Mouse (Mus musculus) gastrocnemius, postnatal 14 days (tissue): ENCODE data around the gene Dcaf1. TPM values are rescaled to one million over a fixed set of nuclear protein-coding genes. Genes with fewer than 3 reads are reported as not detected.

Experiments
- DNase-seq: peaks from one replicate; pipeline ENCODE4 v3.0.0; 2021; ENCODE audit warnings: mixed read lengths
- intact Hi-C: fragments of 180-260 bp; cut with DNase I; formaldehyde crosslinking; loops from one replicate; pipeline ENCODE4 v1.15.1; 2025; ENCODE audit warnings: low total_unique reads
- long read RNA-seq, 2 experiments: library from polyadenylated mRNA; stranded (forward); transcript quantifications; one replicate each; pipeline ENCODE4 v2.0.0; 2021
- total RNA-seq, 2 experiments: library from RNA; stranded (reverse); gene quantifications; 2 replicates each; pipeline ENCODE4 v1.2.3; 2021

Dcaf1 gene
- 10 to 100 TPM; 11.2 to 12.2 TPM for total RNA-seq
- long read RNA-seq, experiment 1, partial matches to known transcripts, result 0 of 2 reads
- long read RNA-seq, experiment 1, other reads (novel, unspliced or antisense), result 2 of 2 reads
- long read RNA-seq, experiment 2, partial matches to known transcripts, result 2 of 9 reads
- long read RNA-seq, experiment 2, other reads (novel, unspliced or antisense), result 7 of 9 reads

DNA sequence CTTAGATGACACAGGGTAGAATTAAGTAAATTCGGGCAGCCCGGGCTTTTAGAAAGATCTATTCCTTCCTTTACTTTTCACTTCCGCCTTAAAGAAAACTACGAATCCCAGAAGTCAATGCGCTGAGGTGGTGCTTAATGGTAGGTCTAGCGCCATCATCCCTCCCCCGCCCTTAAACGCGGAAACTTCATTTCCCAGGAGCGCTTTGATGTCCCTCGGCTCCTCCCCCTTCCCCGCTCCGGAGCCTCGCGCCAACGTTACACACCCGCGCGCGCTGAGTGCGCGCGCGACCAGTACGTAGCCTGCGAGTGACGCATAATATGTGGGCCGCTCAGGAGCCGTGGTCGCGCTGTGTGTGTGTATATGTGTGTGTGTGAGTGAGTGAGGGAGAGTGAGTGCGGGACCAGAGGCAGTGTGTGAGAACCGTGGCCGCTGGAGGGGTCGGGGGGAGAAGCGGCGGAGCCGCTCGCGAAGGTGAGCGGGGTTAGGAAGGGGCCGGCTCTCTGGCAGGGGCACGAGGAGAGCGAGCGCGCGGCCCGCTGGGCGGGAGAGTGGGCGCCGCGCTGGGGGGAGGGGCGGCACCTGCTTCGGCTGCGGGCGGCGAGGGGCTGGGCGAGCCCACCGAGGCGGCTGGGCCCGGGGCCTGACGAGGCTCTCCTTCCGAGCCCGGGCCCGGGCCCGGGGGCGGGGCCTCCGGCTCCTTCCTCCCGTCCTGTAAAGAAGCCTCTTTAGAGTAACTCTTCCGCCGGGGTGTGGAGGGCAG is at the start of gene Dcaf1:
TSS of gene Dcaf1 (plus strand) at position 257 of the 763 bp plus-strand sequence.
- DNase-seq, result peak; percentile 94
- intact Hi-C loops, result loop anchor here (10.0 kb wide), 1 partner anchor 63 kb away; the partner anchor contains the start of gene Rbm15b

DNA sequence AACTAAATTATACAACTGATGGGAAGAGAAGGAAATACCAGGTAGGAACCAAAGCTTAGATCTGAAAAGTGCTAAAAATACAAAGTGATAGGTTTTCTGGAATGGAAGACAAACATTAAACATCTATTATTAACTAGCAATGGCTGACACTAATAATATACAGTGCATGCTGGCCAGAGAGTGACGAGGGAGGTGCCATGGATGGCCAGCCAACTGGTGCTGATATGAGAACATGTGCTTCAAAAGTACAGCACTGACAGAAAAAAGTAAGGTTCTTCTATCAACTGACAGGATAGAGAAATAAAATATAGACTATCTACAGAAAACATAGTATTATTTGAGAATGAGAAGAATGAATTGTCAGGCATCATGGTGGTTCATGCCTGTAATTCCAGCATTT is 45.6 kb upstream of the Dcaf1 start:
- no peak for DNase-seq
- intact Hi-C loops, result no loop called here

DNA sequence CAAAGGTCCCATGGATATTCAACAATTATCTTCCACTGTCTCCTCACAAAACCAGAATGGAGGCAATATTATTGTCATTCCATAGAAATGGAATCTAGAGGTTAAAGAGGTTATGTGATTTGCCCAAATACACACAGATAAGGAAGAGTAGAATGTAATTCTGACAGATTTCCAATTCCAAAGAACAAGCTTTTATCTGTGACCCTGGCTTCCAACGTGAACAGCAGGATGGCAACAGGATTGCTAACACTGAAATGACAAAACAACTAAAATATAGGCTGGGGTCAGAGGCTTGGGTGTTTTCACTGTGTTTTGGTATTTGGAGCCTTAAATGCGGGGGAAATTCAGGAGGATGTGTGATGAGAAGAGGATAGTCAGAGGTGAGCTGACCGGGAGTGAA is 44.3 kb upstream of the Dcaf1 start:
- intact Hi-C loops, result no loop called here
- DNase-seq, result no peak

DNA sequence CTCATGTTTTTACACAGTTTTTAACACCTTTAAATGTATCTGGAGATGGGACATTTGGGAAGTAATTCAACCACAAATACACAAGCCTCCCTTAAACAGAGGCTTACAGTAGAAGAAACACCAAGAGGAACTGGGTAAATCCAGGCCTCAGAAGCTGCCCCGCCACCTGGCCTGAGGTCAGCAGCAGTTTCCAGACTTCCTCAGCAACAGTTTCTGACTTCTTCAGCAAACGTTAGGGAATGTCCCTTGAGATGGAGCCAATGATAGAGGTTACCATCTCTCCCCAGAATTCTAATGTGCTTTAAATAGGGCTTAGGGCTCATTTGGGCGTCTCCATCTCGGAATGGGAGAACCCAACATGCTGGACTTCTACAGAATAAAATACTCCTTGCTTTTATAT is 43.4 kb upstream of the Dcaf1 start:
- no peak for DNase-seq
- intact Hi-C loops, result no loop called here

DNA sequence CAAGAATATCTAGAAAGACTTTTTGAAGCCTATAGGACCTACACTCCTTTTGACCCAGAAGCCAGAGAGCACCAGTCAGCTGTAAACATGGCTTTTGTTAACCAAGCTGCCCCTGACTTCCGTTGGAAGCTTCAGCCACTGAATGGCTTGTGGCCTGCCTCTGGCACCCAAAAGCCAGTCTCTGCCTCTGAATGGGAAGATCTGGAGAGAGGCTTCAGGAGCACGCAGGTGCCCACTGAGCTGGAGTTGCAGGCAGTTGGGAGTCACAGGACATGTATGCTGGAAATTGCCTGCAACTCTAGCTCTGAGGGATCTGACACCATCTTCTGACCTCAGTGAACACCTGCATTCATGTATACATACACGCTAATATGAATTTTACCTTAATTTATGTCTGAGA is 41.6 kb upstream of the Dcaf1 start:
- no peak for DNase-seq
- intact Hi-C loops, result no loop called here

DNA sequence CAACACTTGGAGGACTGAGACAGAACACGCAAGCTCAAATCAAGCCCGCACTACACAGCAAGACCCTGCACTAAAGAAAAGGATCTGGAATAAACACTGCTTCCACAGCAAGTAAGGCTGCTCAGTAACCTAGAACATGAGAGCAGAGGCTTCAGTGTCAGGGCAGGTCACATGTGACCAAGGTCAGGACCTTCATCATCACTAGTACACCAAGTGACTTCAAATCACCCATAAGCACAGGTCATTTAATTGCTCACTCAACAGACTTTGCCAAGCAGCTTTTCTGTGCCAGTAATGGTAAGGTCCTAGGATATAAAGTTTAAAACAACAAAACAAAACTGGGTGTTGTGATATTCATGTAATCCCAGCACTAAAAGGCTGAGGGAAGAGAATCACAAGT is 38.1 kb upstream of the Dcaf1 start:
- intact Hi-C loops, result no loop called here
- DNase-seq, result no peak

DNA sequence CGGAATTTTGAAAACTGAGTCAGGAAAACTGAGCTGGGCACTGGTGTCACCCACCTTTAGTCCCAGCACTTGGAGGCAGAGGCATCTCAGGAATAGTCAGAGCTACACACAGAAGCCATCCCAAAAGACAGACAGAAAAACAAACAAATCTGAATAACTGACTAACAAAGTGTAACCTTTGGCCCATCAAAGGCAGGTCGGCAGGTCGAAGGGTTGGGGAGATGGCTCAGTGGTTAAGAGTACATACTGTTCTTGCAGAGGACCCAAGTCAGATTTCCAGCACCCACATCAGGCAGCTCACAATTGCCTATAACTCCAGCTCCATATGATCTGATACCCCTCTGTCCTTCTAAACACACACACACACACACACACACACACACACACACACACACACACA is 36.5 kb upstream of the Dcaf1 start:
- no peak for DNase-seq
- intact Hi-C loops, result no loop called here

DNA sequence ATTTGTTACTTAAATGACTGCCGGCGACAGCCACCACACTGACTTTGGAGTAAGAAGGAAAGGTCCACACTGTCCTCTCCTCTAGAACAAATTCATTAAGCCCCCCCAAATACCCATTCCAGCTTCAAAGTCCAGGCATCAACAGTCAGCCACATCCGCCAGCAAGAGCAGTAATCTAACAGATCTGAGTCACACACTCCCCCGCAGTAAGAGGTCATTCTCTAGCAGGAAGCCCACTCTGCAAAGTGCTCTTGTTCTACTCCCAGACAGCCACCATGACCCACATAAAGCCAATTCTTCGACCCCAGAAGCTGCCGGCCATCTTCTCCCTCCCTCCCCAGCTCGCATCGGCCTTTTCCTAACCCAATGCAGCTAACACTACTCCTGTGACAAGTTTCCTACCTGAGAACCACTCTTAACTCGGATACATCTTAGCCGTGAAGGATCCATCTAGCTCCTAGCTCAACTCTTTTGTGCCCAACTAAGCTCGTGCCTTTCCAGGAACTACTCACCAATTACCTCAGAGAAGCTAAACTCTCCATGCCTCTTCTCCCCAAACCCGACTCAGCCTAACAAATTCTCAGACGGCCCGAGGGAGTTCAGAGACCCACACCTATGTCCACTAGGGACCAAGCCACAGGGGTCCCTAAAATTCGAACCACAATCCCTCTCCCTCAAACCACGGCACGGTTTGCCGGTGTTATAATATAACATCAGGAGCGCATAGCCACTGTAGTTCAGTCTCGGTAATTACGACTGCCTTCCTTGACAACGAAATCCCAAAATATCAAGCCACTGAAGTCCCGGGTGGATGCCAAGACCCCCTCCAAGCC is 33.5 kb upstream of the Dcaf1 start:
- no peak for DNase-seq
- intact Hi-C loops, result no loop called here

DNA sequence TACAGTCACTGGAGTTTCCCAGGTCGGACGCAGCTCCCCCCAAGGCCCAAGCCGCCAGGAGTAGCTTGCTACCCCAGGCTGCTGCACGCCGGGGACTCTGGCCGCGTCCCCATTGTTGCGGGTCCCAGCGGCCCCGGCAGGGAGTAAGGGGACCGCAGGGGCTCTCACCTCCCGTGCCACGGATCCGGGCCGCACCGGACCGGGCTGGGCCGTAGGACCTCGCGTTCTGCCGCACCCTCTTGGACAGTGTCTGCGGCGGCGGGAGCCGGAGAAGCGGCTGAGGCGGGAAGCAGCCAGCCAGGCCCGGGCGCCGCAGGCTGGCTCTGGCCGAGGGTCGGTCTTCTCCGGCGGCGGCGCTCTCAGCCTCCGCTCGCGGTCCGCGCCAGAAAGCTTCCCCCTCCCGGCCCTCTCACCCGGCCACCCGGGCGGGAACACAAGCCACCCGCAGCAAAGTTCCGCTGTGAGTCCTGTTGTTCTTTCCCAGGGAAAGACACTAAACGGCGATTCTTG is 32.8 kb upstream of the Dcaf1 start, which contains the start of gene Rad54l2:
TSS of gene Rad54l2 (minus strand) at position 383 of the 510 bp plus-strand sequence.
- intact Hi-C loops, result no loop called here
- peak; percentile 88 for DNase-seq

DNA sequence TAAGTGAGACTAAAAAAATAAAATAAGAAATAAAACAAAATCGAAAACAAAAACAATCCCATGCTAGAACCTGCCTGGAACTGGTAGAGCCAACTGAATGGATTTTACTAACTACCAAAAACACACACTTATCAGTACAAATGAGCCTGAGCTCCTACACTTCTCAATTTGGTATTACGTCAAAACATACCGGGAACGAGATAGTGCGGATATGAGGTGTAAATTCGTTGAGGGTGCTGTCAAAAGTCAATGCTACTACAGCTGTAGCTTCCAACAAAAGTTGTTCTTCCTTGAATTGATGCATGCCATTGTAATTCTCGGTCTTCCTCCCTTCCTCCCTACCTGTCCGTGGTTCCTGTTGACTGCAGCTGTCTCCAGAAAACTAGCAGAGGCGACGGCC is 32.3 kb upstream of the Dcaf1 start:
- DNase-seq, result no peak
- intact Hi-C loops, result no loop called here

DNA sequence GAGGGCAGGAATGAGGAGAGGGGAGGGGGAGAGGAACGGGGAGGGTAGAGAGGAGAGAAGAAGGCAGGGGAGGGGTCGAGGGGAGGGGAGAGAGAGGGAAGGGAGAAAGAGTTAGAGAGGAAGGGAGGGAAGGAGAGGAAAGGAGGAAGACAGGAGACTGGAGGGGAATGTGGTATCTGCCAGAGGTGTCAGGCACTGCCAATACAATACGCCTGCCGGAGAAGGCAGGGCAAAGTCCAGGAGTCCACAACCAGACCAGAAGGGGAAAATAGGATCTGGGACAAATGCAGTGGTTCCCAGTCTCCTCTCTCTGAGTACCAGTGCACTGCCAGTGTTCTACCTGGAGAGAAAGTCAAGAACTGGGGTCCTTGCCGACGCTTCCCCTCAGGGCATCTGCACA is 30.8 kb upstream of the Dcaf1 start:
- intact Hi-C loops, result no loop called here
- no peak for DNase-seq

DNA sequence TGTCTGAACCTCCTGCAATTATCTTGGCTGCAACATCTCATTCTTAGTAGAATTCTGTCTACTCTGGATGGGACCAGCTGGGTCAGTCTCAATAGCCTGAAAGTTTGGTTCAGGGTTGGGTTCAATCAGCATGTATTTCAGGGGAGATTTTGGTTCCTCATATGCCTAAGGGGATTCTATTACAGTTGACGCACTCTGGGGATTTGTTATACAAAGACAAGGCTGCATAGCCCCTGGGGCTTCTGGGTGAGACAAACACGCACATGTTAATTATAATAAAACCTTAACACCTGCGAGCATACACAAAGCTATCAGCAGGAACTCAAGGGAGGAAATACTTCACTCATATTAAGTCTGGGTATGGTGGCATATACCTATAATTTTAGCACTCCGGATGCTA is 15.2 kb upstream of the Dcaf1 start:
- DNase-seq, result no peak
- intact Hi-C loops, result no loop called here

DNA sequence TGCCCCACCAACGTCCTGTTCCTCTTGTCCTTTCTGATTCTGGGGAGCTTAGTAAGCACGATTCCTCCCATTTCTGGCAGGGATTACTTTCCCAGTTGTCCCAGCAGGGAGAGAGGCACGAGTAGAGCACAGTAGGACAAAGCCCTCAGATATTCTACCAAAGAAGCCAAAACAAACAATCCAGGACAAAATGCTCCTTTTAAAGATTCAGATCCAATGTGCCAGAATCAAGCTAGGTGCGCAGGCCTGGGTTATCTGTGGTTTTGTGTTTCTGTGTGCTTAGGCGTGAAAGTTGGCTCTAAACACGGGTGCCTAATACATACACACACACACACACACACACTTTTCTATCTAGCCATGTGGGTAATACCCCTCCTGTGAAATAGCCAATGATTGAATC is 3.5 kb upstream of the Dcaf1 start:
- intact Hi-C loops, result loop anchor here (5.0 kb wide), 1 partner anchor 141 kb away; no protein-coding TSS in a partner anchor

DNA sequence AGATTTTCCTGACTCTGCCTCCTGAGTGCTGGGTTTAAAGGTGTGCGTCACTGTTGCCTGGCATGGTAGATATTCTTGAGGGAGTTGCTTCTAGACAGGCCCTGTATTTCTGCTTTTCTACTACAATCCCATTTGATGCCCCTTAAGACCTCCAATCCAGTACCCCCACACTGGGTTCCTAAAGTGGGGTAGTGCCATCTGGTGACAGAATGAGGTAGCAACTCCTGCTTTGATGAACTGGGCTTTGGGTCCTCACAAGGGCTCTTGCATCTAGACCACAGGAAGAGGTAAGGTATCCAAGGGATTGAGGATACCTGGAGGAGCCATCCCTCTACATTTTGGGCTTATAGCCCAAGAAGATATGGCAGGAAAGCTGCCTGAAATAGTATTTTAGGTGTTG is 2.5 kb upstream of the Dcaf1 start:
- intact Hi-C loops, result loop anchor here (5.0 kb wide), 1 partner anchor 142 kb away; no protein-coding TSS in a partner anchor
- no peak for DNase-seq

More for the DNA sequence above, 3.5 kb upstream of the Dcaf1 start:
- DNase-seq, result no peak

DNA sequence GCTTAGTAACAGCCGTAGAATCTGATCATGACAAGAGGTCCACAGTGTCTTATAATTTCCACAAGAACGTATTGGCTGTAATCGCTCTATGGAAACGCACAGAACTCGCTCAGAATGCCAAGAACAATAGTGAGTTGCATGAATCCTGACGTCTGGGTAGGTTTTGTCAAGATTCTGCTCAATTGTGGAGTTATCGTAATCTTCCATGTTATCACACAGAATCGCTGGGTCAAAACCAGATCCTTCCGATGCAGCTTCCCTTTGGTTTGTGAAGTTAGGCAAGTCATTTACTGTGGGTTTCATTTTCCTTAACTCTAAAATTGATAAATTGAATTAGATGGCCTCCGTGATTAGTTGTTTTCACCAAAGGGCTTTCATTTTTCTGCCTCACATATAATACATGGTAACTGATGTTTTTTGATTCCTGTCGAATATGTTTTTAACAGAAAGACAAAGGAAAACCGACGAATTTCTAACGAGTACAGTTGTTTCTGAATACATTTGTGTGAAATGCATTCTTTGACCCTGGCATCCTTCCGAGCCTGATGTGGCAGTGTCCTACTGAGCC is 540 bp upstream of the Dcaf1 start:
- intact Hi-C loops, result loop anchor here (10.0 kb wide), 1 partner anchor 64 kb away; the partner anchor contains the start of gene Rbm15b
- DNase-seq, result no peak

DNA sequence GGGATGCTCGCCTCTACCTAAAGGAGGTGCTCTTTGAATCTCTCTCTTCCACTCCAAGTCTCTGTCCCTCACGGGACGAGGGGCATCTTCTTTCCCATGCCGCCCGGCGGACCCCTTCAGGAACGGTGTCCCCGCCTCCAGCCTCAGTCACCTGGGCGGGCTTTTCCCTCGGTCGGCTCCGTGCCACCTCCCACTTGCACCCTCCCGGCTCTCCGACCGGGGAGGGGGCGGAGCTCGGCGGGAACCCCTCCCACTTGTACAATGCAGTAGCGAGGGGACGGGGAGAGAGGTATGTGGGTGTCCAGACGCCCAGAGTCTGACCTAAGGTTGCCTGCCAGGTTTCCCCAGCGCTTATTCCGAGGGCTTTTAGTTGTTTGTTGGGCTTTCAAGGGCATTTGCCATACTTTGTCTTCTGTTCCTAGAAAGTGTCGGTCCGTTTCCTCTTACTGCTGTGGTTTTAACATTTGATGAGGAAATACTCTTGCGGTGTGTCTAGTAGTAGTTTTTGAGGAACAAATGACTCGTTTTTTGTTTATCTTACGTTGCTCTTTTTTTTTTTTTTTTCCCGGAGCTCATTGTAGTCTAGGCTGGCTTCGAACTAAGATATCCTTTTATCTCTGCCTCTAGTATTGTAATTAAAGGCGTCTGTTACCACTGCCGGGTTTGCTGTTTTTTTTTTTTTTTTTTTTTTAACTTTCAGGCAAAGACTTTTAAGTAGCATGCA is 869 bp downstream of the Dcaf1 start:
- intact Hi-C loops, result loop anchor here (10.0 kb wide), 1 partner anchor 62 kb away; the partner anchor contains the start of gene Rbm15b
- DNase-seq, result peak; percentile 87

DNA sequence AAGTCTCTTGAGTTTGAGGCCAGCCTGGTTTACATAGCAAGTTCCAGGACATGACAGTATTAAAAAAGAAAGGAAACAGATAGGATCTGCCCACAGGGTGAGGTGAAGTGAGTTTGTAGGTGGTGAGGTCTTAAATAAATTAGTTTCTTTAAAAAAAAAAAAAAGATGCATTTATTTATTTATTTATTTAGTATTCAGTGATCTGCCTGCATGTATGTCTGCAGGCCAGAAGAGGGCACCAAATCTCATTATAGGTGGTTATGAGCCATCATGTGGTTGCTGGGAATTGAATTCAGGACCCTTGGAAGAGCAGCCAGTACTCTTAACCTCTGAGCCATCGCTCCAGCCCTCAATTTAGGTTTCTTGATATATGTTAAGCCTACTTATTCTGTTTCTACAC is 18.9 kb downstream of the Dcaf1 start:
- intact Hi-C loops, result no loop called here
- no peak for DNase-seq

DNA sequence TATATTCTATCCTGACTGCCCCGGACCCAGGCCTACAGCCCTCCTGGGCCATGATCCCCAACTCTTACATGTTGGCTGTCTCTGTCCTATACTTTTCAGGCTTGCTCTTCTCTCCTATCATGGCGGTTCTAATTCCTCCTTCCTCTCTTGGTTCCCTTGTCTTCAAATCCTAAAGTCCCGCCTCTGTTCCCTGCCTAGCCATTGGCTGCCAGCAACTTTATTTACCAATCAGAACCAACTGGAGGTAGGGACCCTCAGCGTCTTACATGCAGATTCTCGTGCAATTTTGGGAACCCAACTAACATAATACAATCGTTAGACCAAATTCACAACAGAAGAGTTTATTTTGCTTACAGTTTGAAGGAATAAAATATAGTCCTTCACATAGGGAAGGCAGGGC is 21.1 kb downstream of the Dcaf1 start:
- intact Hi-C loops, result no loop called here
- no peak for DNase-seq

DNA sequence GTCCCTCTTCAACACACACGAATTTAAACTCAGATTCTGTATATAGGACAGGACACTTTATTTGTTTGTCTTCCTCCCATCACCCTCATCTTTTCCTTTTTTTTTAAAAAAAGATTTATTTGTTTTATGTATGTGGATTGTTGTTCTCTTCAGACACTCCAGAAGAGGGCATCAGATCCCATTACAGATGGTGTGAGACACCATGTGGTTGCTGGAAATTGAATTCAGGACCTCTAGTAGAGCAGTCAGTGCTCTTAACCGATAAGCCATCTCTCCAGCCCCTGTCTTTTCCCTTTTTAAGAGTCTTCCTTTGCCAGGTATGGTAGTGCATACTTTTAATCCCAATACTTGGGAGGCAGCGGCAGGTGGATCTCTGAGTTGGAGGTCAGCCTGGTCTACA is 35.0 kb downstream of the Dcaf1 start:
- DNase-seq, result no peak
- intact Hi-C loops, result no loop called here
